Mouse (Mus musculus) stomach, embryonic 14.5 days (tissue): ENCODE data around the gene Rrp9. TPM values are rescaled to one million over a fixed set of nuclear protein-coding genes. Genes with fewer than 3 reads are reported as not detected.
A peak's percentile ranks its signal among the peaks of the same experiment; 100 is the strongest.

Source experiments
- ATAC-seq: fragments of 200-750 bp; cut with Nextera tagmentation; 2 replicates; pipeline ENCODE4 v1.8.0; 2017; ENCODE audit warnings: low read depth, moderate TSS enrichment; ENCODE audit not compliant: insufficient number of reproducible peaks, insufficient read depth, low FRiP score
- H3K27ac ChIP-seq: fragments of 300-500 bp; sonication (generic); 2 replicates; pipeline ENCODE4 v1.5.1; 2014; ENCODE audit warnings: mild to moderate bottlenecking, low read length, moderate library complexity, mixed read lengths
- H3K27me3 ChIP-seq: fragments of 300-500 bp; sonication (generic); 2 replicates; pipeline ENCODE4 v1.6.1; 2014; ENCODE audit warnings: low read length, control low read depth, mixed read lengths; ENCODE audit not compliant: control insufficient read depth, insufficient read depth
- H3K36me3 ChIP-seq: fragments of 300-500 bp; sonication (generic); 2 replicates; pipeline ENCODE4 v1.6.1; 2014; ENCODE audit warnings: mild to moderate bottlenecking, control low read depth, low read length, moderate library complexity, mixed read lengths; ENCODE audit not compliant: control insufficient read depth, insufficient read depth
- H3K4me1 ChIP-seq: fragments of 300-500 bp; sonication (generic); 2 replicates; pipeline ENCODE4 v1.6.1; 2014; ENCODE audit warnings: low read length, control low read depth, mixed read lengths; ENCODE audit not compliant: control insufficient read depth, insufficient read depth
- H3K4me2 ChIP-seq: fragments of 300-500 bp; sonication (generic); replicated peaks from 2 replicates; pipeline ENCODE4 v1.6.1; 2014; ENCODE audit warnings: low read depth, low read length, control low read depth
- H3K4me3 ChIP-seq: fragments of 300-500 bp; sonication (generic); 2 replicates; pipeline ENCODE4 v1.5.1; 2014; ENCODE audit warnings: low read depth, low read length, control low read depth
- H3K9ac ChIP-seq: fragments of 300-500 bp; sonication (generic); replicated peaks from 2 replicates; pipeline ENCODE4 v1.6.1; 2014; ENCODE audit warnings: low read depth, mild to moderate bottlenecking, control low read depth, low read length, moderate library complexity, mixed read lengths
- H3K9me3 ChIP-seq: fragments of 300-500 bp; sonication (generic); 2 replicates; pipeline ENCODE4 v1.6.1; 2016; ENCODE audit warnings: low read depth, low read length, control low read depth; ENCODE audit not compliant: control insufficient read depth
- WGBS: fragments of 180-500 bp; shearing (Covaris S2); extraction: QIAGEN DNeasy Blood & Tissue Kit; methylation state at CpG from one replicate; pipeline ENCODE4 v1.1.7; 2014; 5-methylcytosine and 5-hydroxymethylcytosine counted together
- polyA plus RNA-seq: library from polyadenylated mRNA; unstranded; fragments of >200 nt; fragmentation: Nextera tagmentation; extraction: Ambion mirVana; gene quantifications from 2 replicates; pipeline ENCODE4 v1.2.1, GENCODE M21; 2014

The Rrp9 gene
- polyA plus RNA-seq, 1 experiment from 2014 or later = 37.4 TPM

GRCm38 (mm10) chr9:106452821-106453220 lies 22.9 kb upstream of the Rrp9 start:
- Histone ChIP-seq H3K4me2 (peak overlapping the region; percentile 92), H3K9me3 (no peaks in the 10 kb centered on the region), H3K27me3 (no peaks in the 10 kb centered on the region), H3K4me1 (peaks cover 66% of the 10 kb centered on the region), H3K27ac (peak overlapping the region; percentile 80; the same call in 1 of the 2 replicates), H3K9ac (no peak overlapping the region), H3K4me3 (peak overlapping the region; percentile 76), H3K36me3 (no peaks in the 10 kb centered on the region)
- ATAC-seq = 0 out of 2 replicates have a peak, but pooled peaks have one; percentile 1
- WGBS = 5% methylated on average over 7 of the region's 7 CpGs

- whole genome bisulfite sequencing = under 1% methylated on average over 56 of the region's 74 CpGs
- Histone ChIP-seq H3K27ac (peak within 1 kb of the TSS; percentile 82; the same call in 1 of the 2 replicates), H3K9ac (peak within 1 kb of the TSS; percentile 67), H3K4me1 (peaks cover 62% of the 10 kb centered on the region), H3K36me3 (no peaks in the 10 kb centered on the region), H3K4me2 (peak within 1 kb of the TSS; percentile 92), H3K9me3 (no peaks in the 10 kb centered on the region), H3K4me3 (peak within 1 kb of the TSS; percentile 76), H3K27me3 (no peaks in the 10 kb centered on the region)
- peak; percentile 65 for ATAC-seq
Measured at GRCm38 (mm10) chr9:106453271-106454070, 22.3 kb upstream of the Rrp9 start, which contains the start of gene Pcbp4. TSS of gene Pcbp4 (plus strand) at chr9:106453291.

- Histone ChIP-seq H3K36me3 (no peaks in the 10 kb centered on the region), H3K9me3 (no peaks in the 10 kb centered on the region), H3K27ac (peak overlapping the region; percentile 82; the same call in 1 of the 2 replicates), H3K4me1 (peaks cover 56% of the 10 kb centered on the region), H3K4me2 (peak overlapping the region; percentile 92), H3K27me3 (no peaks in the 10 kb centered on the region), H3K4me3 (peak overlapping the region; percentile 76), H3K9ac (peak overlapping the region; percentile 67)
- 2% methylated on average over 13 of the region's 20 CpGs for WGBS
- peak; percentile 7; the same call in 1 of the 2 replicates for ATAC-seq
Measured at GRCm38 (mm10) chr9:106454071-106454761, 21.5 kb upstream of the Rrp9 start.

- Histone ChIP-seq H3K27ac (peak overlapping the region; percentile 82), H3K4me1 (peaks cover 48% of the 10 kb centered on the region), H3K36me3 (no peaks in the 10 kb centered on the region), H3K4me3 (peak overlapping the region; percentile 76), H3K4me2 (peak overlapping the region; percentile 92), H3K27me3 (no peaks in the 10 kb centered on the region), H3K9me3 (no peaks in the 10 kb centered on the region), H3K9ac (peak overlapping the region; percentile 67)
- ATAC-seq = 0 out of 2 replicates have a peak, but pooled peaks have one; percentile 7
- 4% methylated on average over 17 of the region's 17 CpGs for WGBS
Measured at GRCm38 (mm10) chr9:106454888-106455681, 20.7 kb upstream of the Rrp9 start.

- no peaks in the 10 kb centered on the region for H3K27me3 ChIP-seq
- ATAC-seq = no peak
- 0 out of 2 replicates have a peak overlapping the region, but pooled peaks have one; percentile 1 for H3K4me3 ChIP-seq
- no peaks in the 10 kb centered on the region for H3K9me3 ChIP-seq
- H3K27ac ChIP-seq = peak overlapping the region; percentile 44; the same call in 1 of the 2 replicates
- peaks cover 3% of the 10 kb centered on the region; the same call in 1 of the 2 replicates for H3K36me3 ChIP-seq
- H3K4me1 ChIP-seq = peaks cover 36% of the 10 kb centered on the region
- WGBS = 31% methylated on average over 15 of the region's 15 CpGs
- peak overlapping the region; percentile 92 for H3K4me2 ChIP-seq
- 0 out of 2 replicates have a peak overlapping the region, but pooled peaks have one; percentile 67 for H3K9ac ChIP-seq
Measured at GRCm38 (mm10) chr9:106456325-106457162, 19.2 kb upstream of the Rrp9 start.

- Histone ChIP-seq H3K9me3 (no peaks in the 10 kb centered on the region), H3K27ac (peak overlapping the region; percentile 44; the same call in 1 of the 2 replicates), H3K4me3 (no peak overlapping the region), H3K4me1 (peaks cover 36% of the 10 kb centered on the region), H3K4me2 (peak overlapping the region; percentile 92; the same call in 1 of the 2 replicates), H3K27me3 (no peaks in the 10 kb centered on the region), H3K36me3 (peaks cover 8% of the 10 kb centered on the region), H3K9ac (no peak overlapping the region)
- 42% methylated on average over 9 of the region's 9 CpGs for WGBS
- ATAC-seq = no peak
Measured at GRCm38 (mm10) chr9:106457163-106457559, 18.6 kb upstream of the Rrp9 start.

GRCm38 (mm10) chr9:106457920-106458319 lies 17.8 kb upstream of the Rrp9 start:
- H3K27ac ChIP-seq = no peak overlapping the region
- no peak overlapping the region for H3K9ac ChIP-seq
- ATAC-seq = no peak
- no peak overlapping the region for H3K4me2 ChIP-seq
- 73% methylated on average over 5 of the region's 5 CpGs for WGBS
- no peaks in the 10 kb centered on the region for H3K9me3 ChIP-seq
- H3K27me3 ChIP-seq = no peaks in the 10 kb centered on the region
- peaks cover 30% of the 10 kb centered on the region for H3K4me1 ChIP-seq
- no peak overlapping the region for H3K4me3 ChIP-seq
- H3K36me3 ChIP-seq = peaks cover 12% of the 10 kb centered on the region
